Mouse (Mus musculus) bone marrow, adult 2 months (tissue): Measurements from ENCODE around the gene Pde4d.

Experiments used
- CTCF ChIP-seq: fragments of 200-500 bp; IDR thresholded peaks from 2 replicates; pipeline ENCODE4 v1.5.1; 2011; ENCODE audit warnings: low read length, control low read depth; ENCODE audit not compliant: control insufficient read depth, insufficient read depth
- POLR2A ChIP-seq: fragments of 200-500 bp; IDR thresholded peaks from 2 replicates; pipeline ENCODE4 v1.6.1; 2011; ENCODE audit warnings: low read depth, mild to moderate bottlenecking, control low read depth, low read length, borderline replicate concordance; ENCODE audit not compliant: control insufficient read depth

GRCm38 (mm10) chr13:109863826-109864225 lies 1414.1 kb downstream of the Pde4d start:
- TF ChIP-seq POLR2A, result no peak
- TF ChIP-seq CTCF, result no peak
